Mouse (Mus musculus) olfactory bulb, adult 2 months (tissue): Measurements from ENCODE around the gene Ank3. TPM values are rescaled to one million over a fixed set of nuclear protein-coding genes. Genes with fewer than 3 reads are reported as not detected.
"Not testable (repeated sequence)": the region's sequence is repeated elsewhere in the genome, so short reads cannot be mapped to it uniquely, and the experiment has no call there.

ENCODE experiments used
- H3K27ac ChIP-seq: fragments of 200-500 bp; 2 replicates; pipeline ENCODE4 v1.5.1; 2012; ENCODE audit warnings: low read depth, low read length; ENCODE audit not compliant: insufficient read depth
- H3K4me1 ChIP-seq: fragments of 200-500 bp; 2 replicates; pipeline ENCODE4 v1.6.1; 2012; ENCODE audit warnings: low read length; ENCODE audit not compliant: control insufficient read depth, insufficient read depth
- H3K4me3 ChIP-seq: fragments of 200-500 bp; 2 replicates; pipeline ENCODE4 v1.5.1; 2012; ENCODE audit warnings: mild to moderate bottlenecking, low read depth, low read length, moderate library complexity; ENCODE audit not compliant: insufficient read depth
- CTCF ChIP-seq: fragments of 200-500 bp; IDR thresholded peaks from 2 replicates; pipeline ENCODE4 v1.5.1; 2012; ENCODE audit warnings: low read depth, mild to moderate bottlenecking, low read length, moderate library complexity; ENCODE audit not compliant: insufficient read depth
- POLR2A ChIP-seq: fragments of 200-500 bp; IDR thresholded peaks from 2 replicates; pipeline ENCODE4 v1.6.1; 2012; ENCODE audit warnings: mild to moderate bottlenecking, low read depth, low read length, moderate library complexity; ENCODE audit not compliant: insufficient read depth
- WGBS: fragments of 180-500 bp; shearing (Covaris S2); methylation state at CpG from one replicate; pipeline ENCODE4 v1.1.7; 2018; 5-methylcytosine and 5-hydroxymethylcytosine counted together
- polyA plus RNA-seq: library from polyadenylated mRNA; stranded (reverse); fragments of >200 nt; gene quantifications from 2 replicates; pipeline ENCODE4 v1.2.4, GENCODE M21; 2012; ENCODE audit warnings: low replicate concordance; ENCODE audit not compliant: missing spikeins, insufficient read depth, insufficient read length

The Ank3 gene
- polyA plus RNA-seq, 1 experiment: 212 TPM

DNA sequence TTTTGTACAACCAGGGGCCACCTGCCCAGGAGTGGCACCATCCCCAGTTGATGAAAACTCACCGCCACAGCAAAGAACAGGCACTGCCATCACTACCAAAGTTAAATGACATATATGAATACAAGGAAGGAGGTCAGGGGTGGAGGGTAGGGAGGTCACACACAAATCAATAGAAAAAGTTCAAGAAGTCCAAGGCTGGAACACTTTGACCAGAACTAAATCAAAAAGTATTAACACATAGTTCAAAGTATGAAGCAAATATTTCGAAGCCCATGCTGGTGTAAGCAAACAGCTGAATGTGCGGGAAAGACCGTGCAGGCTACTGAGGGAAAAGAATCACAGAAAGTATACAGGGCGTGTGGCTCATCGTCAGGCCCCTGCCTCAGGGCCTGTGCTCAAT lies 503.5 kb downstream of the Ank3 start:
- WGBS: 91% methylated on average over 6 of the region's 6 CpGs
- Histone ChIP-seq H3K4me1 (peaks cover 5% of the 10 kb centered on the region; the same call in 1 of the 2 replicates), H3K27ac (no peak overlapping the region), H3K4me3 (no peak overlapping the region)
- TF ChIP-seq CTCF (no peak), POLR2A (no peak)

DNA sequence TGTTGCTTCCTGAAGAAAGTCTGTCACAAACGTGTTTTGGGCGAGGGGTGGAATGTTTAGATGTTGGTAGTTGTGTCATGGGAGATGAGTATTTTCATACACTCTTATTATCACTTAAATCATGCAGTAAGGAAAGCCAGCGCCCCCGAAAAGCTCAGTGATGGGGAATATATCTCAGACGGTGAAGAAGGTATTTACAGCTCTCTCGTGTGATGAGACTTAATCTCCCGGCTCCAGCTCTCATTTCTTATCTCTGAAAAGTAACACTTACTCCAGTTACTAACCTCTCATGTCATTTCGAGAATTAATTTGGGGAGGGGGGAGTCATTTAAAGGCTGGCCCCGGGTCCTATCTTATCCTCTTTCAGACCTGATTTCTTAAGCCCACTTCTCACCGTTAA lies 505.7 kb downstream of the Ank3 start:
- Histone ChIP-seq H3K4me3 (no peak overlapping the region), H3K4me1 (peaks cover 5% of the 10 kb centered on the region; the same call in 1 of the 2 replicates), H3K27ac (no peak overlapping the region)
- WGBS: 69% methylated on average over 10 of the region's 10 CpGs
- no peak for TF ChIP-seq POLR2A
- TF ChIP-seq CTCF: no peak

DNA sequence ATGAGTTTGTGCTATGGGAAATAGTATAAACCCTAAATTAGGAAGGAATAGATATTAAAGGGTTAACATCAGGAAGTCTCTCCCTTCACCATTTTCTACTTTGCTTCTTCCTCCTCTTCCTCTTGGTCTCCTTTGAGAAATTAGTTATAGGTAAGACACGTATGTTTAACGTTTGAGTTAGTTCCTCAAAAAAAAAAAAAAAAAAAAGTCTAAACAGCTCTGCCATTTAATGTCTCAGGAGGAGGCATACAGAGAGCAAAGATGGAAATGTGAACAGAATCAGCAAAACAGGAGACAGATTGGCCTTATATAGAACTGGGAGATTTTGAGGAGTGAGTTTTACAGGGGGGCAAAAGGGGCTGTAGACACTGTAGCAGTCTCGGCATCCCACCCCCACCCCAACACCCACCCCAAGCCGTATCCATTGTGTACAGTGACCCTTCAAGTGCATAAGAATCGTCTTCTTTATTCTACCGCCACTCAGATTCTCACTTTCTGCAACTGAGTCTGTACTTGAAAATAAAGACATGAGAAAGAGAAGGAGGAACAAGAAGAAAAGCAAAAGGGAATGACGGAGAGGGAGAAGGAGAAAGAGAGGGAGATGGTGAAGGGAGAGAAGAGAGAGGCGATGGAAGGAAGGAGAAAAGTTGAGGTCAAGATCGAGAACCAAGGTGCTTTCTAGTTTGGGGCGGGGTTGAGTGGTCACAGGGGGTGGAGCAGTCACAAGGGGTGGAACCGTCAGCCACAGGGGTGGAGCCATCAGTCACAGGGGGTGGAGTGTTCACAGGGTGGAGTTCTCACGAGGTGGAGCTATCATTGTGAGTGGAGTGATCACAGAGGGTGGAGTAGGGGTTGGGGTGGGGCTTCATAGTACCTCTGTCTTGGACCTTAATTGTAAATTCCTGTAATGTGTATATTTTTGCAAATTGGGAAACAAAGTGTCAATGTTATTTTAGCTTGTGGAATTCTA lies 509.5 kb downstream of the Ank3 start:
- Histone ChIP-seq H3K4me1 (0 out of 2 replicates have a peak, but pooled peaks cover 6% of the 10 kb centered on the region), H3K4me3 (no peak overlapping the region), H3K27ac (no peak overlapping the region)
- TF ChIP-seq POLR2A (no peak), CTCF (no peak)
- WGBS: 50% methylated on average over 12 of the region's 12 CpGs

DNA sequence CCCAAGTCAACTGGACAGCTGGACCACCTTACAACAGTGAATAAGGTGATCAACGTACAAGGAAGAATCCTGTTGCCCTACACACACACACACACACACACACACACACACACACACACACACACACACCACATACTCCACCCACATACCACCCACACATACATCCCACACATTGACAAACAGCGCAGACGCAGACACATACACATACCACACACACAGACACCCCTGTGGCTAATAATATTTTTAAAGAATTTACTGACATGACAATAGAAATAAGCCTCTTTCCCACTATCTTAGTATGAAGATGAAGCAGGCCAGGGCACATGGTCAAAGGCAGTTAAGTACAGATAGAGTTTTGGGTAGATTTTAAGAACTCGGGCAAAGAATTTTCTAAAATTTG lies 511.3 kb downstream of the Ank3 start:
- WGBS: 69% methylated on average over 4 of the region's 4 CpGs
- H3K4me3 ChIP-seq: no peak overlapping the region
- H3K27ac ChIP-seq: no peak overlapping the region
- H3K4me1 ChIP-seq: 0 out of 2 replicates have a peak, but pooled peaks cover 6% of the 10 kb centered on the region
- TF ChIP-seq POLR2A: no peak
- no peak for TF ChIP-seq CTCF

DNA sequence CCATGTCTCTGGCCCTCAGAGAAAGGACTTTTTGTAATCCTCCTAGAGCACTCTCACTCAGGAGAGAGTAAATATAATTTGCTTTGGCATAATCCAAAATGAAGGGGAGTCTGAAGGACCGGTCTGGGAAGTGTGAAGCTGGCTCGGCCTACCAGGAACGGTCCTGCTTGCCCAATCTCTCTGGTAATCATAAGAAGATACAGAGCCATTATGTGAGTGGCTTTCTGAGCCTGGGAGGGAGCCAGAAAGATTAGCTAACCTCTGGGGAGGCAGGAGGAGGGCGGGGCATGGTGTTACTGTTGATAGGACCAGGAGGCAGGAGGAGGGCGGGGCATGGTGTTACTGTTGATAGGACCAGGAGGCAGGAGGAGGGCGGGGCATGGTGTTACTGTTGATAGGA lies 511.7 kb downstream of the Ank3 start:
- H3K4me1 ChIP-seq, H3K4me3 ChIP-seq, H3K27ac ChIP-seq: not testable (repeated sequence)
- 42% methylated on average over 5 of the region's 6 CpGs for WGBS

DNA sequence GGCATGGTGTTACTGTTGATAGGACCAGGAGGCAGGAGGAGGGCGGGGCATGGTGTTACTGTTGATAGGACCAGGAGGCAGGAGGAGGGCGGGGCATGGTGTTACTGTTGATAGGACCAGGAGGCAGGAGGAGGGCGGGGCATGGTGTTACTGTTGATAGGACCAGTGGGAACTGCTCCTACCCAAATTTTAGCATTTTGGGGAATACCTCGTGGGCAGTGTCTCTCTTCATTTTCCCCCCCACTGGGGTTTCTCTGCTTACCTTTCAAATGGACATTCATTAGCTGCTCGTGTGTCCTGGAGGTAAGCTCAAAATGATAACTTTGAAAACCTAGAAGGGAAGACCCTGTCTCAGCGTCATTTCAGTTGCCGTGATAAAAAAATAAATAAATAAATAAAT lies 512.2 kb downstream of the Ank3 start:
- not testable (repeated sequence) for H3K4me3 ChIP-seq, H3K4me1 ChIP-seq
- WGBS: 50% methylated on average over 6 of the region's 7 CpGs

DNA sequence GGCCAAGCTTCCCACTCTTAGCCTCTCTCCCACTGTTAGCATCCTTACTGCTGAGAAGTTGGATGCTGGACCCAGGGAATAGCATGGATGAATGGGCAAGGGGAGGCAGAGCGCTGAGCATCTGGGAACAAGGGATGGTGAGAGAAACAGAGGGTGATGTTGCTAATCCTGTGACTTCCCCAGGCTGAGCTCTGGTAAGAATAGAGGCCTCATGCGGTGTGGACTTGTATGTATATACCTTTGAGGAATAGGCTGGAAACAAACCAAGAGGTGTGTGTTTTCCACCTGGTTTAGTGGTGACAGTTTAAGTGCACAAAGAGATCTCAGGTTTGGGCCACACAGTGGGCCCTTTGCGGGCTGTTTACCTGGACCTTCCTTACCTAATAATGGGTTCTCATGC lies 517.0 kb downstream of the Ank3 start:
- 74% methylated on average over 3 of the region's 3 CpGs for WGBS
- peaks cover 6% of the 10 kb centered on the region for H3K4me1 ChIP-seq
- H3K27ac ChIP-seq: no peak overlapping the region
- TF ChIP-seq POLR2A (no peak), CTCF (no peak)
- no peak overlapping the region for H3K4me3 ChIP-seq

More for the DNA sequence above, 512.2 kb downstream of the Ank3 start:
- H3K27ac ChIP-seq: not testable (repeated sequence)

DNA sequence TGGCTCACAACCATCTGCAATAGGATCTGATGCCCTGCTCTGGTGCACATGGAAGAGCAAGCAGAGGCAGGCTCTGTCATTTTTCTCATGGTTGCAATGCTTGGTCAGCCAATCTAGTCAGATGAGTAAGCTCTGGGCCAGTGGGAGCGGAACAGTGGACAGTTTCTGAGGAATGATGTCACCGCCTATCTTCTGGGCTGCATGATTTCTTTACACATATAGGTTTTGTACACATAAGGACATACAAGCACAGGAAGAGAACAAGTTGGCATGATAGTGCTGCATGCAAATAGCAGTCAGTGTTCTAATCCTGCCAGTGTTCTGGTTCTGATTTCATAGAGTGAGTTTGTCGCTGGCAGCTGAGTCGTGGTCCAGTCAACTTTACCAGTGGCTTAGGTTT lies 517.6 kb downstream of the Ank3 start:
- Histone ChIP-seq H3K27ac (no peak overlapping the region), H3K4me3 (no peak overlapping the region), H3K4me1 (peaks cover 7% of the 10 kb centered on the region)
- 88% methylated on average over 4 of the region's 4 CpGs for WGBS
- TF ChIP-seq CTCF (no peak), POLR2A (no peak)

DNA sequence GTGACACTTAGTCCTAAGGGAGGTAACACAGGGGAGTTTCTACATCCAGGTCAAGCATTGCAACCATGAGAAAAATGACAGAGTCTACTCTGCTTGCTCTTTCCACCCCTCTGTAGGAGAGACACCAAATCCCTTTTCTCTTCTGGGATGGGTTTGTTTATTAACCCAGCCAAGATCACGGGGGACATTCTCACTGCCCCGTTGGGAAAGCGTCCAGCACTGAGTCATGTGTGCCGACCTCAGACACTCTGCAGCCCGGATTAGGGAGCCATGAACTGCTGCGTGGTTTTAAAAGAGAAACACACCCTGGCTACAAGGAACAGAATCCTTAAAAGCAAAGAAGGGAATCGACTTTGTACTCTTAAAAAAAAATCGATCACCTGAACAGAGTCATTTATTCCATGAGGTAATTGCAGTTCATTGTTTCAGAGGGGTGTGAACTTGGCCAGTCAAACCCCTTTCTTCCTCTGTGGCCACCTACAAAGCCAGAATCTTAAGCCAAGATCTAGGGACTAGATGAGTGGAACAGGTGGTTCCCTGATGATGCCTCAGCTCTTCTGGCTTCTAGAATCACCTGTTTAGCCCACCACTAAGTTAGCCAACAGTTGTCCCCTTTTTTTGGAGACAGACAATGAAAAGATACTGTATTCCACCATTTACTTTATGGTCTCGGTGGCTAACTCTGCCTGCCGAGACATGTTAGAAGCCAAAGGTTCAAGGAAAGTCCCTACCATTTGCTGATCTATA lies 518.3 kb downstream of the Ank3 start:
- peaks cover 10% of the 10 kb centered on the region for H3K4me1 ChIP-seq
- H3K27ac ChIP-seq: no peak overlapping the region
- TF ChIP-seq CTCF (no peak), POLR2A (no peak)
- 75% methylated on average over 10 of the region's 10 CpGs for WGBS
- no peak overlapping the region for H3K4me3 ChIP-seq
